Mouse (Mus musculus) heart, embryonic 13.5 days (tissue): ENCODE measurements around the gene Pcna. TPM values are rescaled to one million over a fixed set of nuclear protein-coding genes. Genes with fewer than 3 reads are reported as not detected.

Source experiments
- ATAC-seq: fragments of 200-750 bp; cut with Nextera tagmentation; 2 replicates; pipeline ENCODE4 v1.8.0; 2017; ENCODE audit warnings: moderate TSS enrichment; ENCODE audit not compliant: insufficient number of reproducible peaks, low FRiP score, low TSS enrichment; ENCODE audit errors: extremely low read depth
- H3K27ac ChIP-seq: fragments of 300-500 bp; sonication (generic); replicated peaks from 2 replicates; pipeline ENCODE4 v1.5.1; 2015; ENCODE audit warnings: moderate library complexity, mild to moderate bottlenecking, inconsistent platforms
- H3K27me3 ChIP-seq: fragments of 300-500 bp; sonication (generic); replicated peaks from 2 replicates; pipeline ENCODE4 v1.6.1; 2015; ENCODE audit warnings: mild to moderate bottlenecking, inconsistent platforms
- H3K36me3 ChIP-seq: fragments of 300-500 bp; sonication (generic); 2 replicates; pipeline ENCODE4 v1.6.1; 2015; ENCODE audit warnings: mild to moderate bottlenecking, inconsistent platforms
- H3K4me1 ChIP-seq: fragments of 300-500 bp; sonication (generic); 2 replicates; pipeline ENCODE4 v1.6.1; 2015; ENCODE audit warnings: inconsistent platforms
- H3K4me2 ChIP-seq: fragments of 300-500 bp; sonication (generic); 2 replicates; pipeline ENCODE4 v1.6.1; 2015; ENCODE audit warnings: inconsistent platforms, mild to moderate bottlenecking, moderate library complexity
- H3K4me3 ChIP-seq: fragments of 300-500 bp; sonication (generic); 2 replicates; pipeline ENCODE4 v1.5.1; 2015; ENCODE audit warnings: moderate library complexity, mild to moderate bottlenecking, inconsistent platforms
- H3K9ac ChIP-seq: fragments of 300-500 bp; sonication (generic); 2 replicates; pipeline ENCODE4 v1.6.1; 2015; ENCODE audit warnings: inconsistent platforms, mild to moderate bottlenecking, moderate library complexity
- H3K9me3 ChIP-seq: fragments of 300-500 bp; sonication (generic); 2 replicates; pipeline ENCODE4 v1.6.1; 2016; ENCODE audit warnings: inconsistent platforms
- WGBS: fragments of 180-500 bp; shearing (Covaris S2); methylation state at CpG from one replicate; pipeline ENCODE4 v1.1.7; 2015; ENCODE audit warnings: mixed read lengths; 5-methylcytosine and 5-hydroxymethylcytosine counted together
- polyA plus RNA-seq: library from polyadenylated mRNA; unstranded; fragments of >200 nt; fragmentation: Nextera tagmentation; extraction: Ambion mirVana; gene quantifications from 2 replicates; pipeline ENCODE4 v1.2.1, GENCODE M21; 2015

Pcna gene
- polyA plus RNA-seq, 1 experiment from 2014 or later, result 167 TPM

DNA sequence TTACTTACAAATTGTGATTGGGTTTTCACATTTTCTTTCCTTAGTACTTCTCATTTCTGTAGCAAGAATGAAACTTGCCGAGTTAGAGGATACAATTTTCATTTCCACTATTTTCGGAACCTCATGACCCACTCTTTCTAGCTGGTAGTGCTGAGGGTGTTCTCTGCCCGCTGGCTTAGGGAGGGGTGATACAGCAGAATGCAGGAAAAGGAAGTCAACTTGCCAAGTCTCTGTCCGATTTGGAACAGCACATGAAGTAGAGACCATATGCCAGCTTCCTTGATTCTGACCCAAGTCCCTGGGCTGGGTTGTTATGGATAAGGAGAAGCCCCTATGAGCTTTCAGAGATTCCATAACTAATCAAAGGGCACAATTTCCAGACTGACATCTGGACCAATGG lies 28.8 kb downstream of the Pcna start:
- Histone ChIP-seq H3K27me3 (no peaks in the 10 kb centered on the region), H3K36me3 (no peaks in the 10 kb centered on the region), H3K4me2 (no peak overlapping the region), H3K9ac (no peak overlapping the region), H3K4me3 (no peak overlapping the region), H3K27ac (no peak overlapping the region), H3K4me1 (peaks cover 10% of the 10 kb centered on the region), H3K9me3 (peaks cover 8% of the 10 kb centered on the region; the same call in 1 of the 2 replicates)
- ATAC-seq, result no peak
- WGBS, result 72% methylated on average over 4 of the region's 4 CpGs

- Histone ChIP-seq H3K4me3 (no peak overlapping the region), H3K9me3 (no peaks in the 10 kb centered on the region), H3K4me1 (peaks cover 10% of the 10 kb centered on the region), H3K27ac (peak overlapping the region; percentile 33; the same call in 1 of the 2 replicates), H3K27me3 (no peaks in the 10 kb centered on the region), H3K9ac (no peak overlapping the region), H3K36me3 (no peaks in the 10 kb centered on the region), H3K4me2 (peak overlapping the region; percentile 21; the same call in 1 of the 2 replicates)
- ATAC-seq, result no peak
- WGBS, result 39% methylated on average over 11 of the region's 11 CpGs
Observed at GRCm38 (mm10) chr2:132221611-132222073, 31.5 kb downstream of the Pcna start.

DNA sequence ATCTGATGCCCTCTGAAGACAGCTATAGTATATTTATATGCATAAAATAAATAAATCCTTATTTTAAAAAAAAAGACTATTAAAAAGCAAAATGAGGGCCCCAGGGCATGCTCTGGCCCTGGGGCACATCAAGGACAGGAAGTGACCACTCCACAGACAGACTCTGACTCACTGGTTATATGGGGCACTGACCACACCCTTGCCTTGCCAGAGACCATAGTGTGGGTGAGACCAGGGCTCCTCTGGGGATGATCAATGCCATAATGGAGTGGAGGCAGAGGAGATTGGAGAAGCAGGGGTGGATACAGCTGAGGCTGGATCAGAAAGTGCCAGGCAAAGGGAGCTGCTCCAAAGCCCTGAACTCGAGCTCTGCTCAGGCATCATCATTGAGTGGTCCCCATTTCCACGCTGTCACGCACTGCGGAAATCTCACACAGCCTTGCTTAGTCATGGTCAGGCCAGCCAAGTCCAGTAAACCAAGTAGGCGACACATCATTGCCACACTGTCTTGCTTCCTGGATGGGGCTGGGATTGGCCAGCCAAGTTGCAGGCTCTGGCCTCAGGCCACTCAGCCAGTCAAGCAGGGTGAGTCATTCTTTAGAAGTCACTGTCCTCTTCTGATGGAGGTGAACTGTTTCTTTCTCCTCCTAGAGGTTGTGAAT lies 41.0 kb downstream of the Pcna start:
- 77% methylated on average over 5 of the region's 5 CpGs for WGBS
- ATAC-seq, result no peak
- H3K9ac ChIP-seq, result no peak overlapping the region
- no peaks in the 10 kb centered on the region for H3K27me3 ChIP-seq
- H3K9me3 ChIP-seq, result no peaks in the 10 kb centered on the region
- H3K4me2 ChIP-seq, result no peak overlapping the region
- no peaks in the 10 kb centered on the region for H3K36me3 ChIP-seq
- H3K4me1 ChIP-seq, result peaks cover 4% of the 10 kb centered on the region; the same call in 1 of the 2 replicates
- H3K27ac ChIP-seq, result no peak overlapping the region
- no peak overlapping the region for H3K4me3 ChIP-seq

- Histone ChIP-seq H3K9ac (no peak overlapping the region), H3K4me1 (peaks cover 7% of the 10 kb centered on the region; the same call in 1 of the 2 replicates), H3K27ac (no peak overlapping the region), H3K9me3 (no peaks in the 10 kb centered on the region), H3K4me2 (no peak overlapping the region), H3K4me3 (no peak overlapping the region), H3K27me3 (no peaks in the 10 kb centered on the region), H3K36me3 (no peaks in the 10 kb centered on the region)
- WGBS, result 84% methylated on average over 9 of the region's 9 CpGs
- no peak for ATAC-seq
Observed at GRCm38 (mm10) chr2:132210806-132211312, 42.3 kb downstream of the Pcna start.

- H3K4me2 ChIP-seq, result no peak overlapping the region; the same call in 1 of the 2 replicates
- H3K27ac ChIP-seq, result 0 out of 2 replicates have a peak overlapping the region, but pooled peaks have one; percentile 9
- no peak overlapping the region for H3K4me3 ChIP-seq
- peaks cover 7% of the 10 kb centered on the region; the same call in 1 of the 2 replicates for H3K4me1 ChIP-seq
- H3K9me3 ChIP-seq, result no peaks in the 10 kb centered on the region
- H3K27me3 ChIP-seq, result no peaks in the 10 kb centered on the region
- H3K9ac ChIP-seq, result no peak overlapping the region
- no peaks in the 10 kb centered on the region for H3K36me3 ChIP-seq
- ATAC-seq, result peak; percentile 51
- 72% methylated on average over 8 of the region's 8 CpGs for WGBS
Observed at GRCm38 (mm10) chr2:132208246-132208881, 44.8 kb downstream of the Pcna start.

DNA sequence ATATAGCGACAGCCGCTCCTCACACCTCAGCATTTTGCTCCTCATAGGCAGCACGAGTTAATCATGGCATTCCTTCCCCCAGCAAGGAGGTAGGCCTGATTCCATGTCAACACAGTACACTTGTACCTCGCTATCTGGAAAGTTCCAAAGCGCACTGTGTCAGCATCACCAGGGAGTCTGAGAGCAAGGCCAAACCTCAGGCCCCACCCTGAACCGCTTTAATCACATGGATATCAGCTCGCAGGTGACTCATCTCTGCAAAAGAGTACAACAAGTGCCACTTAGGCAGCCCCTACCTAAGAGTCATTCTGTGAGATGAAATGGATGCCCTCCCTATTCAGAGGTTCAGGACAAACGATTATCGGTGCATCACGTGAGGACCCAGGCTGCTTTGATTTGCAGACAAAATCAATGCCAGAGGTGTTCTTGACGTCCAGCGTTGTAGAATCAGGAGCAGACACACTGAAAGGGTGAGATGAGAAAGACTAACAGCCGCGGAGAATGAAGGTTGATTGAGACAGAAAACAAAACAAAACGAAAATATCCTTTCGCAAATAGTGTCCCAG lies 46.7 kb downstream of the Pcna start:
- Histone ChIP-seq H3K9ac (no peak overlapping the region), H3K4me3 (no peak overlapping the region), H3K36me3 (no peaks in the 10 kb centered on the region), H3K27me3 (no peaks in the 10 kb centered on the region), H3K9me3 (no peaks in the 10 kb centered on the region), H3K4me1 (peaks cover 3% of the 10 kb centered on the region; the same call in 1 of the 2 replicates), H3K27ac (no peak overlapping the region), H3K4me2 (no peak overlapping the region)
- no peak for ATAC-seq
- WGBS, result 62% methylated on average over 16 of the region's 16 CpGs

DNA sequence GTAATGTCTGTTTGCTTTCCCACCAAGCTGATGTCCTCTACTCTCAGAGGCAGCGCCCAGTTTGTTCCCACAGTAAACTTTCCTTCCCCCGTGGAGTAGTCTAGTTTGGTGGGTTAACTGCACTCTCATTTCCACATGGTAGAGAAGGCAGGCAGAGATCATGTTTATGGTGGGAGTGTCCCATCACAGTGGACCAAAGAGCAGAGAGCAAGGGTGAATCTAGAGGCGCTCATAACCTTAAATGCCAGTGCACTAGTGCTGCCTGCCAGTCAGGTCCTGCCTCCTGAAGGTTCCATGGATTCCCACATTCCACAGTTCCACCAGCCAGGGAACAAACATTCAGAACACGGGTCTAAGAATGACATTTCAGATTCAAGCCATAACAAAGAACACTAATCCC lies 47.6 kb downstream of the Pcna start:
- Histone ChIP-seq H3K27me3 (no peaks in the 10 kb centered on the region), H3K4me3 (no peak overlapping the region), H3K9ac (no peak overlapping the region), H3K36me3 (no peaks in the 10 kb centered on the region), H3K9me3 (no peaks in the 10 kb centered on the region), H3K4me2 (no peak overlapping the region), H3K27ac (no peak overlapping the region), H3K4me1 (peaks cover 3% of the 10 kb centered on the region; the same call in 1 of the 2 replicates)
- WGBS, result 80% methylated on average over 4 of the region's 4 CpGs
- ATAC-seq, result no peak

DNA sequence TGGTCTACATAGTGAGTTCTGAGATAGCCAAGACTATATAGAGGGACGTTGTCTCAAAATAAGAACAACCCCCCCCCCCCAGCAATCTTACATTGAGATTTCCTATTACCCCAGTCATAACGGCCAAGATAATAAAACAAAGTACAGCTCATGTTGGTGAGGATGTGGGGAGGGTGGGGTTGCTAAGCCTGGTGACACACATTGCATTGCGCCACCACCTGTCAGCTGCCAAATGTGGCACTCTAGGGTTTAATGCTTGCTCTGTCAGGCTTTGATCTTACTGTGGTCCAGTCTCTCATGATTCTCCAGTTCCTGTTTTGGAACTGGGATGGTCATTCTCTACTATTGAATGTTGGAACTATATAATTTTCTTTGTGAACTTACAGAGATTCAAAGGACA lies 49.3 kb downstream of the Pcna start:
- ATAC-seq, result no peak
- no peak overlapping the region for H3K4me3 ChIP-seq
- 76% methylated on average over 3 of the region's 3 CpGs for WGBS

GRCm38 (mm10) chr2:132203186-132203585 lies 49.9 kb downstream of the Pcna start:
- no peaks in the 10 kb centered on the region for H3K27me3 ChIP-seq
- H3K9ac ChIP-seq, result no peak overlapping the region
- 77% methylated on average over 3 of the region's 3 CpGs for WGBS
- H3K4me3 ChIP-seq, result no peak overlapping the region
- ATAC-seq, result no peak
- H3K36me3 ChIP-seq, result no peaks in the 10 kb centered on the region
- no peaks in the 10 kb centered on the region for H3K9me3 ChIP-seq
- no peak overlapping the region for H3K4me2 ChIP-seq
- H3K4me1 ChIP-seq, result peaks cover 3% of the 10 kb centered on the region; the same call in 1 of the 2 replicates
- H3K27ac ChIP-seq, result no peak overlapping the region

More for the DNA sequence above, 49.3 kb downstream of the Pcna start:
- no peak overlapping the region for H3K27ac ChIP-seq
- peaks cover 3% of the 10 kb centered on the region; the same call in 1 of the 2 replicates for H3K4me1 ChIP-seq
- H3K9ac ChIP-seq, result no peak overlapping the region
- H3K27me3 ChIP-seq, result no peaks in the 10 kb centered on the region
- no peaks in the 10 kb centered on the region for H3K9me3 ChIP-seq
- no peak overlapping the region for H3K4me2 ChIP-seq
- H3K36me3 ChIP-seq, result no peaks in the 10 kb centered on the region
